Mouse (Mus musculus) frontal cortex, postnatal 10 days (tissue): ENCODE results near the gene Gpha2.

Experiments used
- DNase-seq, 2 experiments: peaks; one replicate each; pipeline ENCODE4 v3.0.0; 2022; ENCODE audit warnings: low spot score in 2 of 2, mixed read lengths in 1 of 2

Gpha2 gene

DNA sequence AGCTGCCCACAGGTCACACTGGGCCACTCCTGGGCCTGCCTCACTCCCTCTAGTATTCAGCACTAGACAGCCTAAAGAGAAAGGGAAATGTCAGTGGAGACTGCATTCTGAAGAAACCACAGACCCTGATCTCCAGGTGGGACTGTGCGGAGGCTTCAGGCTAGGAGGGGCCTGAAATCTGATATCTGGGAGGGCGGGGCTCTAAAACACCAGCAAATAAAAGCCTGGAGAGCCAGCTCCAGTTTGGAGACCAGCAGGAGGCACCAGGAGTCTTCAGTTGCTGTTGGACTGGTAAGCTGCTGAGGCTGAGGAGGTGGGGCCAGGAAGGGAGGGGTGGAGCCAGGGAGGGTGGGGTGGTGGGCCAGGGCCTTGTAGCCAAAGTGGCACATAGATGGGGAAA, at the start of gene Gpha2:
TSS of gene Gpha2 (plus strand) at position 246 of the 400 bp plus-strand sequence.
- DNase-seq: no peak

DNA sequence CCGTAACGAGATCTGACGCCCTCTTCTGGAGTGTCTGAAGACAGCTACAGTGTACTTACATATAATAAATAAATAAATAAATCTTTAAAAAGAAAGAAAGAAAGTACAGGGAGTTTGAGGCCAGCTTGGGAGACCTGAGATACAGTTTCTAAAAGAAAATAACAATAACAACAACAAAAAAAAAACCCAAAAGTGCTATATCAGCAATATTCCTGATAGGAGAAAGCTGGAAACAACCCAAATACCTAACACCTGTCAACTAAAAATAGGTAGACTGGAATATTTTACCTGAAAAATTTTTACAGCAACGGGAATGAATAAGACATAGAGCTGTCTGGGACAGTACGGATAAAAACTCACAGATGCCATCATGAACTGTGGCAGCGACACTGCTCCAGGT, 47.4 kb upstream of the Gpha2 start:
- no peak for DNase-seq

DNA sequence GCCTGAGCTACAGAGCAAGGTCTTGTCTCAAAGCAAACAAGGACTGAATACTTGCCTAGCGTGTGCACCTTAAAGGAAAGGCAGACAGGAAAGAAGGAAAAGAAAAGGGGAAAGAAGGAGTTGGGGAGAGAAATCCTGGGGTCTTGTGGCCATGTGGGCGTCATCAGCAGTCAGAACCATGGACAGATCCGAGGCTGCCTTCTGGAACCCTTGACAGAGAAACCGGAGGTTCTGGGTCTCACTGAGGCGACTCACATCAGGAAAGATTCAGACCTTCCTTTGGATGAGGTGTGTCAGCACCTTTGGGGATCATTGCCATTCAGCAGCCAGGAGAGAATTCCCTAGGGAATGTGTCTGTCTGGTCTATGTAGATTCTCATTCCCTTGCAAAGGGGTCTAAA, 44.6 kb upstream of the Gpha2 start:
- no peak for DNase-seq

DNA sequence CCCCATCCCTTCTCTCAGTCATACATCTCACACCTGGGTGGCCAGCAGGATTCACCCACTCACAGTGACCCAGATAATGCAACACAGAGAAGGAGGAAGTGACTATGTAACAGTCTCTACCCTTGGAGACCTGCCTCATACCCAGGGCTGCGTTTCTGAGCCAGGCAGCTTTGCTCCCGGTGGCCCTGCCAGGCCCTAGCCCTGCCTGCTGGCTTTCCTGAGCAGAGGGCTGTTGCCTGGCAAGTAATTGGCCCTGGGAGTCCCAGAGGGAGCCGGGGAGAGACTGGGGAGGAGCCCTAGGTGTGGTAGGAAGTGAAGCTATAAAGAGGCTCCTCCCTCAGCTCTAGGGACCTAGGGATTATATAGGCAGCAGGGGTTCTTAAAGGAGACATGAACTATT, 43.6 kb upstream of the Gpha2 start:
- DNase-seq: no peak

DNA sequence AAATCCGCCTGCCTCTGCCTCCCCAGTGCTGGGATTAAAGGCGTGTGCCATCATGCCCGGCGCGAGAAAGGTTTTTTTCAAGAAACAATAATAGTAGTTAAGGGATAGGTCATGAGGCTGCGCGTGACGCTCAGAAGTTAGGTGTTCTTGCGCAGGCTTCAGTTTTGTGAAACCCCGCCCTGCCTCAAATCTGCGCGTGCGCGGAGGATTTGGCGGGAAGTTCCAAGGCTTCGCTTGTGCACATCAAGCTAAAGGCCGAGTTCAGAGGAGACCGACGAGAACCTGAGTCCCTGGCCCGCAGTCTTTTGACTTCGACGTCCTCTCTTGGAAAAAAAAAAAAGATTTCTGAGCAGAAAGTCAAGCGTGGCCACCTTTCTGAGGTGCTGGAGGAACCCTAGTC, 42.0 kb upstream of the Gpha2 start, which contains the start of gene Majin:
TSS of gene Majin (plus strand) at position 258 of the 400 bp plus-strand sequence.
- no peak for DNase-seq

DNA sequence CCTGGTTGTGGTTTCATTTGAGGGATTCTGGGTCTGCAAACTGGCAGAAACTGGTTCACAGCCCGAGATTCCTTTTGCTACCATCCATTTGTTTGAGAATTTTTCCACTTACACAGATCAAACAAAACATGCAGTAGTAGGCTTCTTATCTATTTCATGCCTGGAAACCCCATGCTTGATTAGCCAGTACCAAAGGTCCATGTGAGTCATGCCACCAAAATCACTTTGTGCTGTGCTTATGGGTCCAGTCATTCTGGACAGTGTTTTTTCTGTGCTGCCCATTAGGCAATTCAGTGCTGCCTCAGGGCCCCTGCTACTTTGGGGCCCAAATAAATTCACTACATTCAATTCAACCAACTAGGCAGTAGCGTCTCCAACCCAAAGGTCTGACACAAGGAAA, 21.9 kb upstream of the Gpha2 start:
- no peak for DNase-seq

DNA sequence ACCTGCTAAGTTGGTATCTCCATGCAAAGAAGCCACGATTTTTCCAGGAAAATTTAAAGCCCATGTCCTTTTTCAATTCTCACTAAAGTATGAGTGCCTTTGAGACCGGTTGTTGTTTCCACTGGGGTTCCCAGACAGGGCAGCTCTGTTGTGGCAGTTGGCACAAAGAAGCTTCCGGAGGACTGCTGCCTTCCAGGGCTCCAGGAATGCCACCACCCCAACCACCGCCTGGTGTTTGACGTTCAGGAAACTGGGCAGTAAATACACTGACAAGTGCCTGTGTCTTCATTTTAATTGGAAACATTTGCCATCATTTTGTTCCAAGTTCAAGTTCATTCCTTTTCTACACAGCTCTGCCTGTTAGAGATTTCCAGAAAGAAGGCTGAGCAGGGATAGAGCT, 19.5 kb upstream of the Gpha2 start:
- DNase-seq: no peak

DNA sequence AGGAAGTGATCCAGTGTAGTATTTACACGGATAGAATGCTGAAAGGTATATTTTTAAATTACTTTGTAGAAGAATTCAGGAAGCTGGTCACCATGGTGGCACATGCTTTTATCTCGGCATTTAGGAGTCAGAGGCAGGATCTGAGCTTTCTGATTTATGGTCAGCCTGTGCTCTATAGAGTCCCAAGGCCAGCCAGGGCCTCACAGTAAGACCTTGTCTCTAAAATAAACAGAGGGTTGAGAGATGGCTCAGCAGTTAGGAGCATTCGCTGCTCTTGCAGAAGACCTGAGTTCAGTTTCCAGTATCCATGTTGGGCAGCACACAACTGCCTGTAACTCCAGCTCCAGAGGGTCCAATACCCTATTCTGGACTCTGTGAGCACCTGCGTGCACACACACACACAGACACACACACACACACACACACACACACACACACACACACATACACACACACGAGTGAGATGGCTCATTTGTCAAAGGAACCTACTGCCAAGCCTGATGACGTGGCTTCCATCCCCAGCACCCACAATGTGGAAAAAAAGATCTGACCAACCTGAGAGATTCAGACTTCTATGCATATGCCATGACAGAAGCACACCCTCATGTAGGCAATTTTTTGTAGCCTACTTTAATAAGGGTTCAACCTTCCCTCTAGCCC, 10.0 kb upstream of the Gpha2 start:
- no peak for DNase-seq

DNA sequence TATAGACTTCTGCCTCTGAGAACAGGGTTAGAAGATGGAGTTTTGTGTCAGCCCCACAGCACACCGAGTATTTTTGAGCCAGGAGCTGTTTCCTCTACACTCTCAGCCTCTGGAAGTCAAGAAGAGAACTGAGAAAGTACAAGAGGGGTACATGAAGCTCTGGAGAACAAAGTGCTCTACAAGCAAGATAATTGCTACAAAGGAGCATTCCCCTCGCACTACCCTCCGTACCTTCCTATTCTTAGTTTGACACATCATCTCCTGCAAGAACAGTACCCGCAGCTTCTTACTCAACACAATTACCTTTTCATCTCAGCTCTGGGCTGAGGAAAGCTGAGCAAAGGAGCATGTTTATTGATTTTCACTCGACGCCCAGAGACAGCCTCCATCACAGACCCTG, 7.6 kb upstream of the Gpha2 start:
- no peak for DNase-seq

DNA sequence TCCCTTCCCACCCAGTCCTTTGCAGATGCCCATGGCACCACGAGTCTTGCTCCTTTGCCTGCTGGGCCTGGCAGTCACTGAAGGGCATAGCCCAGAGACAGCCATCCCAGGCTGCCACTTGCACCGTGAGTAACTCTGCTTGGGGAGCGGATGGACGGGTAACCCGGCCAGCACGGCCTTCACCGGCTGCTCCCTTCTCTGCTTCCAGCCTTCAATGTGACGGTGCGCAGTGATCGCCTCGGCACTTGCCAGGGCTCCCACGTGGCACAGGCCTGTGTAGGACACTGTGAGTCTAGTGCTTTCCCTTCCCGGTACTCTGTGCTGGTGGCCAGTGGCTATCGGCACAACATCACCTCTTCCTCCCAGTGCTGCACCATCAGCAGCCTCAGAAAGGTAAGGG, 583 bp downstream of the Gpha2 start:
- DNase-seq: no peak

DNA sequence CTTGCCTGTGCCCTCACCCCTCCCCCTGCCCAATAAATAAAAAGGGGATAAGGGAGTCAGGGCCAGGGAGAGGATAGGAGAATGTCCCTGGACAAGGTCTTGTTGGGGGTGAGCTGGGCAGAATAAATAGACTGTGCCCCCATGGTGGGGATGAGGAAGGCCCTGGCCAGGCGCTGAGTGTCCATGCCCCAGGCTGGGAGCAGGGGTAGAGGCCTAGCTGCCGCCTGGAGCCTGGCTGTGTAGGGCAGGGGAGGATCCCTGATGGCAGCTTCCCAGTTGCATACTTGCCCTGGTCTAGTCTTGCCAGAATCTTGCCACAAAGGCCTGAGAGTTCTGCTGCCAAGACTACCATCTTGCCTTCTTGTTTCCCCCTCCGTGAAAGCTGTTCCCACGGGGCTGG, 1.7 kb downstream of the Gpha2 start:
- DNase-seq: no peak

DNA sequence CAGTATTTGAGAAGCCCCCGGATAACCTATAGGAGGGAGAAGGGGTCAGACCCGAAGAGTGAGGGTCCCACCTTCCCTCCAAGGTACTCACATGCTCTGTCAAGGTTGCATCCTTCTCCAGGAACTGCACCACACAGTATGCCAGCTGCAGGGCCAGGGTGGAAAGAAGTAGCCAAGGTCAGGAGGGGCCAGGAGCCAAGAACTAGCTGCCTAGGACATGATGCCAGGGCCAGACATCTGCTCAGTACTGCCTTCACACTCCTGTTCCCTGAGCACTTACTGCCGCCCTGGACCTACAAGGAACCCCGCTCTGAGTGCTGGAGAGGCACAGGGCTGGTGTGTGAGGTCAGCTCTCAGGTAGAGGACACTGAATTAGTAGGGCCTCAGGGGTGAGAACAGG, 4.2 kb downstream of the Gpha2 start:
- no peak for DNase-seq

DNA sequence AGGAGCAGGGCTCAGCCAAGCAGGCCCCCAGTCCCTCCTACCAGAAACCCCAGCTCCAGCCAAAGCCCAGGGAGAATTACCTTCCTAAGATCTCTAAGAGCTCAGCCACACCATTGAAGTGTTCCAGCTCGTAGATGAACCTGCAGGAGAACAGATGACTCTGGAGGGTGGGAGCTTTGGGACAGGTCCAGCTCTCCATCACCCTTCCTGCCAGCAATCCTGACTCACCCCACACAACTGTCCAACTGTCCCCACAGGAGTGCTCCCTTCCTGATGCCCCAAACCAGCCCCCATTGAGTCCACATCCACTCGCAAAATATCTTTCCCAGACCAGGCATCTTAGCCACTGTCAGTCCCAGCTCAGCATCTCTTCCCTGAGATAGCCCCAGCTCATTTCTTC, 4.9 kb downstream of the Gpha2 start:
- DNase-seq: no peak

DNA sequence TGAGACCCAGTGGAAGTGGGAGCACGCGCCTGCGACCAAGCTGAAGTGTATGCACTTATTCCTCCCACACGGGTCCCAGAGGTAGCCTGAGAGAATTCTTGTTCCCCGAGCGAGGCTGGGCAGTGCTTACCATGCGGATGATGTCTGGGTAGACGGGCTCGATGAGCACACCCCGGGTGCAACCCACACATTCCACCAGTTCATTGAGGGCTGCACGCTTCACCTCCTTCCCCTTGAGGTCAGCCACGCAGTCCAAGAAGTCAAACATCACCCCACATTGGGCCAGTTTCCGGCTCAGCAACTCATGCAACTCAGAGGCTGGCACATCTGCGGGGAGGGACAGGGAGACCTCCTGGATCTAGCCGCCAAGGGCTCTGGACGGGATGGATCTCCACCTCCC, 7.5 kb downstream of the Gpha2 start:
- no peak for DNase-seq

DNA sequence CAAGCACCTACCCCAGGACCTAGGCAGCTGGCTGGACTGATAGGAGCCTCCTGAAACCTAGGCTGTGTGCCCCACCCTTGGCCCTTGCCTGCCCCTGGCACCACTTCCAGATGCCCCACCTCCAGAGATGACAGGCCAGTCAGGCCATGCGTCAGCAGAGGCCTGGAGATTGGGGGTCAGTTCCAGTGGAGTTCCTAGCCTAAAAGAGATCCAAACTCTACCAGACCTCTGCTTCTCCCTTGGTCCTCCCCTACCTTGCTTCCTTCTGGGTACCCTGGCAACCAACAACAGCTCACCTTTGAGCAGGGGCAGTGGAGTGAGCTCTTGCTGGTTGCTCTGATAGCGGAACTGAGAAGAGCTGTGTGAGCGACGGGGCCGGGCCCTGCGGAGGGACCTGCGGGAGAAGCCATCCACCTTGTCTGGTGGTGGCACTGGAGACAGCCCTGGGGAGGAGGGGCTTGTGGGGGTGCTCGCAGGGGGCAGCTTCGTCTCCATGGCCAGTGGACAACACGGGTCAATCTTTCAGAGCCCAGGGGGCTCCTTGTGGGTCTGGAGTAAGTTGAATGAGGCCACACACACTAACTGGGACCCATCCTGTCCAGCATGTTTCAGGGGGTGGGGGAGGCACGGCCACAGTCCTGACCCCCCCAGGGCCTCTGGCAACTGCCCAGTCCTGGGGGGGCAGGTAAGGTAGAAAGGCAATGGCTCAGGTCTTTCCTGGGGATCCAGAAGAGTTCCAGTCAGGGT, 8.3 kb downstream of the Gpha2 start:
- DNase-seq: no peak

DNA sequence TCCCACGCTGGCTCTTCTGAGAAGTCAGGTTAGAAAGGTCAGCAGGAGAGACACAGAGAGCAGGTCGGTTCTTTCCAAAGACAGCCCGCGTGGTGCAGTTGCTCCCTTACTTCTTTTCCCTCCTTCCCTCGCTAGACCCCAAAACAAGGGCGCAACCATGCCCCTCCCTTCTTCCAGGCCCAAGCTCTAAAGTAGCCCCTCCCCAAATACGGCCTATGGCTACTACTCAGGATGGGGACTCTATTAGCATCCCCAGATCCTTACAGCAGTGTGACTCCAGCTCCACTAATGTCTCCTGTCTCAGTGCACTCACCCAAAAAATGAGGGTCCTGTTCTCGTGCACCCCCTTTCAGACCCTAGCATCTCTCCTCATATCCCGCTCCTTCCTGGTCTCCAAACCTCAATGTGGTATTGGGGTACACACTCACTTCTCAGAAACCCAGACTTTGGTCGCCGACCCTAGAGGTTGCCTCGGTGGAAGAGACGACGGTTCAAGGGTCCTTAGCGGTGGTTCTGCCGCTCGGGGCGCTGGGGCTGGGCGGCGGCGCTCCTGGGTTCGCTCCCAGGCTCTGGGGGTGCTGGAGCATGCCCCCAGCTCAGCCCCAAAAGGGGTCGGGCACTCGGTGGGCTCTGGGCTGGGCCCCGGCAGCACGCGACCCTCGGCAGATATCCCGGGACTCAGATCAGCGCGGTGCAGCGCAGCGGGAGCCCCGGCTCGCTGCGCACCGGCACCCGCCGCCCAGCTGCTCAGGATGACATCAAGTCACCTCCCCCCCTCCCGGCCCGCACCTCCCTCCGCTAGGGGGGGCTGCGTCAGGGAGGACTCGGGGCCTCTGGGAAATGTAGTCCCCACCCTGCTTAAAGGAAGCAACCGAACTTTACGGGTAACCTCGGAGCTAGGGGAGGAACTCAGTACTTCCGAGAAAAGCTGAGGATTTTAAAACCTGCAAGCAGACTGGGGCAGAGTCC, 9.2 kb downstream of the Gpha2 start, which contains the start of gene Ppp2r5b:
TSS of gene Ppp2r5b (minus strand) at position 789 of the 969 bp plus-strand sequence.
- DNase-seq: peak; percentile 93 to 94

DNA sequence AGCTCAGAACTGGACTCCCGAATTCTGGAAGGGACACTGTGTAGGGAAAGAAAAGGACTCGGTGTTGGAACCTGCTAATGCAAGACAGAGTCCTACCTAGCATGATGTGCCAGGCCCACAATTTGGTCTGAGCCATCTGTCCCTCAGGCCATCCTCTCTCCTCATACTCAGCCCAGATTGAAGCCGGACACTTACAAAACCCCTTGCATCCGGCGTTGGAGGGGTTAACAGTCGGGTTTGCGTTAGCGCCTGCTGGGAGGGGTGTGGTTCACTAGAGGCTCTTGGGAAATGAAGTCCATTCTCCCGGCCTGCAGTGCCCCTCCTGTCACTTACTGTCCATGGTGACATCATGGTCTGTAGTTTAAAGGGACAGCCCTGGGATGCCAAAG, 9.9 kb downstream of the Gpha2 start:
- DNase-seq: peak; percentile 90 to 91

DNA sequence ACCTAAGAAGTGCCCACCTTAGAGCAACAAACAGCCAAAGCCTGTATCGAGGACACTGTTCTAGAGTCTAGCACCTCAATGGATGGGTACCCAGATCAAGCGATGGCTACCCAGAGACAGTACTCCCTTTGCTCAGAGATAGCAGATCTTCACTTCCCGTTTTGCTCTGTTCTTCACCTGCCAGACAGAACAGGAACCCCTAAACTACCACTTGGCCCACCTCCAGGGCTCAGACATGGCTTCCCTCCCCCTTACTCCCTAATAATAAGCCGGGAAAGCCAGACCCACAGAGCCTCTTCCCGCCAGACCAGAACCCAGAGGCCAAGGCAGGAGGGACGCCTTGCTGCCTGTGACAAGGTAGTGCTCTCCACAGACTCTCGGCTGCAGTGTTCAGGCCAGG, 10.7 kb downstream of the Gpha2 start:
- no peak for DNase-seq

DNA sequence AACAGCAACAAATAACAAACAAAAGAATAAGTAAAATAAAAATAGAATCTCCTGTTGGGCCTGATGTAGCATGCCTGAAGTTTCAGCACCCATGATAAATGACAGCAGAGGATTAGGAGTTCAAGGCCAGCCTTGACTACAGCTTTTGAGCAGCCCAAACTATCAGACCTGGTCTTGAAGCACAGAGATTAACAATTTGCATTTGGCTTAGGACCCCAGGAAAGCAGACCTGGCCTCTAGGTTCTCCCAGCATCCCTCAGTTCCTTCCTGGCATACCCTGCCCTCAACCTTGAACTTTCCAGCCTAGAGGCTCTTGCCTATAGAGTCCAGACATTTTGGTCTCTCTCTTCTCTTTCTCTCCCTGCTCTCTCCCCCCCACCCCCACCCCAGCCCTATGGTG, 12.6 kb downstream of the Gpha2 start:
- DNase-seq: no peak

DNA sequence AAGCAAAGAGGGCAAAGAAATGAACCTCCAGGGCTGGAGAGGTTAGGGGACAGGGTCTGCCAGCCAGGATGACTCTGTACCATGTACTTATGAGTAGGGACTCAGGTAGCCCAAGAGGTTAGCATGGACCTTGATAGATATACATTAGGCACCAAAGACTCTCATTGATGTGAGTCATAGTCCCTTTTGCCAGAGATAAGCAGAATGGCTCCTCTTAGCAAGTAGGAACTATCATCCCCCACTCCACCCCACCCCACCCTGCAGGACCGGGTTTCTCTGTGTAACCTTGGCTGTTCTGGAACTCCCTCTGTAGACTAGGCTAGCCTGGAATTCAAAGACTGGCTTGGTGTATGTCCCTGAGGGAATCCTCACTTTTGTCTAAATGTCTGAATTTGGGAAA, 14.0 kb downstream of the Gpha2 start:
- no peak for DNase-seq

DNA sequence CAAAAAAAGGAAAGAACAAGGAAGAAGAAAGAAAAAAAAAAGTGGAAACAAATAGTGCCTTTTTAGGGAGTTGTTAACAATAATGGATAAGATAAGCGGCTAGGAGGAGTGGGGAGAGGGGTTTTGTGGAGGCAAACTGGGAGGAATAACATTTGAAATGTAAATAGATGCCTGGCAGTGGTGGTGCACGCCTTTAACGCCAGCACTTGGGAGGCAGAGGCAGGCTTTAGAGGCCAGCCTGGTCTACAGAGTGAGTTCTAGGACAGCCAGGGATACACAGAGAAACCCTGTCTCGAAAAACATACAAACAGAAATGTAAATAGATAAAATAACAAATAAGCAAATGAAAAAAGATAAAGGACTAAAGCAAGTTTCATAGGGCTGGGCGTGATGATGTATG, 14.5 kb downstream of the Gpha2 start:
- DNase-seq: no peak
